Mouse (Mus musculus) hindbrain, postnatal 0 days (tissue): ENCODE data around the gene Cmtr1. TPM values are rescaled to one million over a fixed set of nuclear protein-coding genes. Genes with fewer than 3 reads are reported as not detected.
"Not testable (repeated sequence)": the region's sequence is repeated elsewhere in the genome, so short reads cannot be mapped to it uniquely, and the experiment has no call there.

Experiments
- ATAC-seq: fragments of 200-750 bp; cut with Nextera tagmentation; 2 replicates; pipeline ENCODE4 v1.8.0; 2017; ENCODE audit warnings: mild to moderate bottlenecking, moderate TSS enrichment, moderate library complexity
- DNase-seq: peaks from one replicate; pipeline ENCODE4 v3.0.0-alpha.2; 2015; ENCODE audit warnings: low spot score
- H3K27ac ChIP-seq: fragments of 300-500 bp; sonication (generic); 2 replicates; pipeline ENCODE4 v1.5.1; 2014; ENCODE audit warnings: mild to moderate bottlenecking
- H3K27me3 ChIP-seq: fragments of 300-500 bp; sonication (generic); 2 replicates; pipeline ENCODE4 v1.6.1; 2014; ENCODE audit warnings: low read length, mixed read lengths; ENCODE audit not compliant: insufficient read depth
- H3K36me3 ChIP-seq: fragments of 300-500 bp; sonication (generic); 2 replicates; pipeline ENCODE4 v1.6.1; 2014; ENCODE audit warnings: low read length, mixed read lengths; ENCODE audit not compliant: insufficient read depth
- H3K4me1 ChIP-seq: fragments of 300-500 bp; sonication (generic); 2 replicates; pipeline ENCODE4 v1.6.1; 2014; ENCODE audit warnings: antibody characterized with exemption, low read length, mixed read lengths; ENCODE audit not compliant: insufficient read depth
- H3K4me2 ChIP-seq: fragments of 300-500 bp; sonication (generic); 2 replicates; pipeline ENCODE4 v1.6.1; 2014; ENCODE audit warnings: low read depth, mild to moderate bottlenecking, low read length, moderate library complexity, mixed read lengths
- H3K4me3 ChIP-seq: fragments of 300-500 bp; sonication (generic); 2 replicates; pipeline ENCODE4 v1.5.1; 2014; ENCODE audit warnings: low read length
- H3K9ac ChIP-seq: fragments of 300-500 bp; sonication (generic); replicated peaks from 2 replicates; pipeline ENCODE4 v1.6.1; 2014; ENCODE audit warnings: mild to moderate bottlenecking, low read length, moderate library complexity, mixed read lengths
- H3K9me3 ChIP-seq: fragments of 300-500 bp; sonication (generic); 2 replicates; pipeline ENCODE4 v1.6.1; 2016; ENCODE audit warnings: low read length, mixed read lengths
- CTCF ChIP-seq: IDR thresholded peaks from 2 replicates; pipeline ENCODE4 v1.5.1; 2016; ENCODE audit warnings: antibody characterized with exemption, control low read depth, low read depth
- WGBS: fragments of 180-500 bp; shearing (Covaris S2); extraction: QIAGEN DNeasy Blood & Tissue Kit; methylation state at CpG from one replicate; pipeline ENCODE4 v1.1.7; 2014; 5-methylcytosine and 5-hydroxymethylcytosine counted together
- polyA plus RNA-seq: library from polyadenylated mRNA; unstranded; fragments of >200 nt; fragmentation: Nextera tagmentation; extraction: Ambion mirVana; gene quantifications from 2 replicates; pipeline ENCODE4 v1.2.1, GENCODE M21; 2015
- total RNA-seq: library from RNA; depleted of rRNA; stranded (reverse); fragments of >200 nt; gene quantifications from 2 replicates; pipeline ENCODE4 v1.2.3, GENCODE M21; 2014

Cmtr1 gene
- total and polyA plus RNA-seq, 2 experiments from 2014 or later = 71.5 to 116 TPM

DNA sequence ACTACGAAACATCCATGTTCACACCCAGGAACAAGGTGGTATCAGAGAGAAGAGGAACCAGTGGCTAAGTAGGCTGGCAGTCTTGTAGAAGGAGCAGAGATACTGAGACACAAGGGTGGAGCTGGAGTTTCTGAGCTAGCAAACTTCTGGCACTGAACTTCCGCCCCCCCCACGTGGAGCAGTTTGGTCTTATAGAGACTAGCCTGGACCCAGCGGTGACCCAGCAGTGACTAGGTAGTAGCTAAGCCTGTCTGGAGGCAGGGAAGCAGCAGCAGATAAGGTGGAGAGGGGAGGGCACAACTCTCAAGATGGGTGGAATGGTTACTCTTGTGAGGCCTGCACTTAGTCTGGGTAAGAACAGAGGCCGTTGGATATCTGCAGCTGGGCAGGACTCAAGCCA, 48.4 kb downstream of the Cmtr1 start:
- peaks cover 29% of the 10 kb centered on the region for H3K4me1 ChIP-seq
- DNase-seq = no peak
- WGBS = 78% methylated on average over 5 of the region's 5 CpGs

DNA sequence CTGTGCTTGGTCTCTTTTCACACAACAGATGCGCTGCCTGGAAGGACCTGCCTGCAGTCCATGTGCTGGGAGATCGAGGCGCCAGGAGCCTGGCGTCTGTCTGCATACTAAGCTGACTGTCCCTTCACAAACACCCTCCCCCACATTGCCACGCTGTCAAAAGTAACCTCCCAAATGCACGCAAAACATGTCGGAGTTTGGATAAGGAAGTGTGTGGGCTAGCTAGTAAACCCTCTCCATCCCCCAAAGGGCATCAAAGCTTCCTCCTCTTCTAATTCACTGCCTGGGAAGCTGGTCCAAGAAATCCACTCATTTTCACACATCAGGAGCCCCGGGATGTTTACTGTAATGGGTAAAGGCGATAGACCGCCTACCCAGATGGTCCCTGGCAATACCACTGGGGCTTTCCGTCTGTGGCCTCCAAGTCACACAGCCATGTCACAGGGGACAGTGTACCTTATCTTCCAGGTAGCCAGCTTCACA, 50.2 kb downstream of the Cmtr1 start:
- Histone ChIP-seq H3K27me3 (no peaks in the 10 kb centered on the region), H3K27ac (peak overlapping the region; percentile 70), H3K36me3 (no peaks in the 10 kb centered on the region), H3K4me3 (no peak overlapping the region), H3K9me3 (no peaks in the 10 kb centered on the region), H3K9ac (no peak overlapping the region), H3K4me1 (peaks cover 29% of the 10 kb centered on the region), H3K4me2 (0 out of 2 replicates have a peak overlapping the region, but pooled peaks have one; percentile 5)
- WGBS = 38% methylated on average over 11 of the region's 11 CpGs
- ATAC-seq (peak; percentile 27; the same call in 1 of the 2 replicates), DNase-seq (peak; percentile 65)
- TF ChIP-seq CTCF = no peak

More for the DNA sequence above, 48.4 kb downstream of the Cmtr1 start:
- H3K27me3 ChIP-seq = no peaks in the 10 kb centered on the region
- no peak overlapping the region for H3K4me2 ChIP-seq
- no peak; the same call in 1 of the 2 replicates for TF ChIP-seq CTCF
- H3K36me3 ChIP-seq = 0 out of 2 replicates have a peak, but pooled peaks cover under 1% of the 10 kb centered on the region
- H3K4me3 ChIP-seq = no peak overlapping the region
- no peaks in the 10 kb centered on the region for H3K9me3 ChIP-seq
- no peak for ATAC-seq
- no peak overlapping the region for H3K9ac ChIP-seq
- H3K27ac ChIP-seq = no peak overlapping the region

DNA sequence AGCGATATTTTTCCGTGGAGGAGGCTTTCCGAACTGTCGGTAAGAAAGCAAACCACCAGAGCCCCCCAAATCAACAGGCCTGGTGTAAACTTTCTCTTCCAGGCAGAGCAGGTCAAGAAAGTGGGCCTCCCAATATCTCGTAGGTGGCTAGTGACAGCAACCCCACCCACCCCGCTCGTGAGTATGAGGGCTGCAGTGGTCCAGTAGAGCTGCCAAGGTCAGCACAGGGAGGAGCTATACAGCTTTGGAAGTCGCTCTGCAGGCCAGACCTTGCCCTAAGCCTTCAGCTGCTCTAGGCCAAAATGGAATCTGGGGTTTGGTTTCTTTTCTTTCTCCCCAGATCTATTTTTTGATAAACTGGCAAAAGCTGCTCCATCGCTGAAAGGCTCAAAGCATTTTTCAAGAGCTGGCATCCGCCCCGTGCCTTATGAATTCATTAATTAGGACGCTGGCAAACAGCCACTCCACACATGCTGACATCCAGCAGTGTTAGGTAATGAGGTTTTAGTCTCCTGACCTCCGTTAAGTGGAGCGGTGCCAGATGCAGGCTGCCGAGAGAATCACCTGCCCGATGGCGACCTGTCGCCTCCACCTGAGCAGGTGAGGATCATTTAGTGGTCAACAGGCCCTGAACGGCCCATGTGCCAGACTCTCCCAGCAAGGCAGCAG, 50.8 kb downstream of the Cmtr1 start:
- WGBS = 39% methylated on average over 19 of the region's 19 CpGs
- Histone ChIP-seq H3K4me2 (0 out of 2 replicates have a peak overlapping the region, but pooled peaks have one; percentile 5), H3K9me3 (no peaks in the 10 kb centered on the region), H3K27ac (peak overlapping the region; percentile 70), H3K36me3 (no peaks in the 10 kb centered on the region), H3K27me3 (no peaks in the 10 kb centered on the region), H3K4me1 (peaks cover 32% of the 10 kb centered on the region), H3K4me3 (no peak overlapping the region), H3K9ac (no peak overlapping the region)
- DNase-seq (peak; percentile 84), ATAC-seq (peak; percentile 21)
- TF ChIP-seq CTCF = no peak

GRCm38 (mm10) chr17:29711745-29712431, 51.5 kb downstream of the Cmtr1 start:
- Histone ChIP-seq H3K4me3 (no peak overlapping the region), H3K27me3 (no peaks in the 10 kb centered on the region), H3K4me2 (no peak overlapping the region), H3K9ac (no peak overlapping the region; the same call in 1 of the 2 replicates), H3K9me3 (no peaks in the 10 kb centered on the region), H3K4me1 (peaks cover 36% of the 10 kb centered on the region), H3K27ac (peak overlapping the region; percentile 70; the same call in 1 of the 2 replicates), H3K36me3 (no peaks in the 10 kb centered on the region)
- ATAC-seq (no peak; the same call in 1 of the 2 replicates), DNase-seq (no peak)
- WGBS = 52% methylated on average over 8 of the region's 8 CpGs
- no peak for TF ChIP-seq CTCF

DNA sequence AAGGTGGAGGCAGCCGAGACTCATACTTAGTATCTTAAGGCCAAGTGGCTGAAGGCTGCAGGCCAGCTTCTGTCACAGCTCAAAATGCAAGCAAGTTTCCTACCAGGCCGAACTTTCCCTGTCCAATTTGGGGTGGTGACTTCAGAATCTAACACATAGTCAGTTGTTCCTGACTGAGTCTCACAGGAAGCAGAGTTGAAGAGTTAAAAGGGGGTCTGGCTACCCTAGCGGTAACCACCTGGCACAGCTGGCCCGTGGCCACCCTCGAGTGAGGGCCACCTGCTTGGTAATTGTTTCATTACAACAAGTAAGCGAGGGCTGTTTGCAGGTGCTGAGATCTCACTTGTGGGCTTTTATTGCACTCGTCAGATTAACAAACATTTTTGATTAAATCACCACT, 52.2 kb downstream of the Cmtr1 start:
- no peak overlapping the region for H3K4me3 ChIP-seq
- H3K9me3 ChIP-seq = no peaks in the 10 kb centered on the region
- DNase-seq = peak; percentile 54
- H3K27me3 ChIP-seq = no peaks in the 10 kb centered on the region
- 35% methylated on average over 7 of the region's 7 CpGs for WGBS
- H3K27ac ChIP-seq = peak overlapping the region; percentile 17; the same call in 1 of the 2 replicates
- H3K4me2 ChIP-seq = no peak overlapping the region
- H3K9ac ChIP-seq = no peak overlapping the region; the same call in 1 of the 2 replicates
- H3K4me1 ChIP-seq = peaks cover 36% of the 10 kb centered on the region
- TF ChIP-seq CTCF = no peak
- no peak for ATAC-seq
- no peaks in the 10 kb centered on the region for H3K36me3 ChIP-seq

- ATAC-seq, H3K36me3 ChIP-seq, H3K27me3 ChIP-seq, H3K4me2 ChIP-seq, DNase-seq, H3K4me3 ChIP-seq, H3K9me3 ChIP-seq, H3K9ac ChIP-seq, H3K27ac ChIP-seq: not testable (repeated sequence)
- 96% methylated on average over 4 of the region's 4 CpGs for WGBS
- peaks cover 36% of the 10 kb centered on the region for H3K4me1 ChIP-seq
Observed at GRCm38 (mm10) chr17:29713734-29714133, 53.3 kb downstream of the Cmtr1 start.
